Mouse (Mus musculus): ENCODE data around the gene Nop16.

Gene Nop16

GRCm38 (mm10) chr13:54562562-54562961 lies 27.3 kb downstream of the Nop16 start:
- no peak for DNase-seq (ENCODE audit: low spot score in 2 of 2)

GRCm38 (mm10) chr13:54560608-54561007 lies 29.3 kb downstream of the Nop16 start:
- no peak for DNase-seq (ENCODE audit: low spot score in 2 of 2)

GRCm38 (mm10) chr13:54559656-54560055 lies 30.2 kb downstream of the Nop16 start:
- no peak for DNase-seq (ENCODE audit: low spot score in 2 of 2)

GRCm38 (mm10) chr13:54557652-54558051 lies 32.2 kb downstream of the Nop16 start:
- DNase-seq (ENCODE audit: low spot score in 2 of 2): no peak

GRCm38 (mm10) chr13:54556796-54557195 lies 33.1 kb downstream of the Nop16 start:
- DNase-seq (ENCODE audit: low spot score in 2 of 2): no peak

- DNase-seq (ENCODE audit: low spot score in 2 of 2): no peak
Observed at GRCm38 (mm10) chr13:54556176-54556575, 33.7 kb downstream of the Nop16 start.

- DNase-seq (ENCODE audit: low spot score in 2 of 2): no peak
Observed at GRCm38 (mm10) chr13:54548036-54548435, 41.9 kb downstream of the Nop16 start.
